Mouse (Mus musculus): ENCODE results near the gene Zdhhc6. TPM values are rescaled to one million over a fixed set of nuclear protein-coding genes. Genes with fewer than 3 reads are reported as not detected.

The Zdhhc6 gene
- polyA plus RNA-seq, 1 experiment = 27.0 TPM

DNA sequence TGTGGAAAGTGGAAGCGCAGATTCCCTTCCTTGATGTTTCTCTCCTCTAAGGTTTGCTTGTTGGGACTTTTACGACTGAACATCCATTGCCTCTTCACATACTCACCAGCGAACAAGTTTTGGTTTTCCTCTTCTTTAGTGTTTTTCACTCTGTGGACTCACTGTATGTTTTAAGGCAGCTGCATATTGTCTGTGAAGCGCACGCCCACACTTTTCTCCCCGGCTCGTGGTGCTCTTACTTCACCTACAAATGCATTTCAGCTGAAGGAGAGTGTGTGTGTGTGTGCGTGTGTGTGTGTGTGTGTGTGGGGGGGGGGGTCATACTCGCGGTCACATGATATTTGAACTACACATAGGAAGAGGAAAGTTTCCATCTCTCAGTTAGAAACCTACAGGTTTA lies 21.8 kb upstream of the Zdhhc6 start:
- no peak overlapping the region for H3K4me3 ChIP-seq (replicated peaks; ENCODE audit: insufficient read depth, low read depth, low read length)
- H3K4me1 ChIP-seq (ENCODE audit: control insufficient read depth, insufficient read depth, low read length) = no peaks in the 10 kb centered on the region
- no peak overlapping the region for H3K27ac ChIP-seq (ENCODE audit: insufficient read depth, low read length)
- WGBS = 92% methylated on average over 10 of the region's 10 CpGs
- TF ChIP-seq POLR2A (IDR thresholded peaks at IDR 0.05; ENCODE audit: borderline replicate concordance, insufficient read depth, low read length) = no peak
- TF ChIP-seq CTCF (IDR thresholded peaks at IDR 0.05; ENCODE audit: borderline replicate concordance, insufficient read depth, low read depth, low read length) = no peak
- DNase-seq = no peak
- no peaks in the 10 kb centered on the region for H3K27me3 ChIP-seq (ENCODE audit: control insufficient read depth, insufficient read depth, low read length)

DNA sequence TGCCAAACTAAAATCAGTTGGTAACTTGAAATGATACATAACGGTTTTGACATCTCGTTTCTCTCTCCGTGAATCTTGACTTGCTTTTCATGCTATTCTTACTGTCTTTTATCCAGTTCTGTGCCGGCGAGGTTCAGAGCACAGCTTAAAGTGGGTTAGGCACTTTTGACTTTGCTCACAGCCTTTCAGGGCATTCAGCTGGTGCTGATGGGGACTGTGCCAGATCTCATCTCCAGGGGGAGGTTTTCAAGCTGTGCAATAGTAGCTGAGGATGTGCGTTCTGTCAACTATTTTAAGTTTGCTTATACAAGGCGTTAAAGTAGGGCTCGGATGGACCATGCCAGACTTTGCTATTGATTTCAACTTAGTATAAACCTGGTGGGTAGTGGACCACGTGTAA lies 21.2 kb upstream of the Zdhhc6 start:
- TF ChIP-seq POLR2A (IDR thresholded peaks at IDR 0.05; ENCODE audit: borderline replicate concordance, insufficient read depth, low read length) = no peak
- no peak for TF ChIP-seq CTCF (IDR thresholded peaks at IDR 0.05; ENCODE audit: borderline replicate concordance, insufficient read depth, low read depth, low read length)
- WGBS = 64% methylated on average over 9 of the region's 9 CpGs
- DNase-seq = no peak

DNA sequence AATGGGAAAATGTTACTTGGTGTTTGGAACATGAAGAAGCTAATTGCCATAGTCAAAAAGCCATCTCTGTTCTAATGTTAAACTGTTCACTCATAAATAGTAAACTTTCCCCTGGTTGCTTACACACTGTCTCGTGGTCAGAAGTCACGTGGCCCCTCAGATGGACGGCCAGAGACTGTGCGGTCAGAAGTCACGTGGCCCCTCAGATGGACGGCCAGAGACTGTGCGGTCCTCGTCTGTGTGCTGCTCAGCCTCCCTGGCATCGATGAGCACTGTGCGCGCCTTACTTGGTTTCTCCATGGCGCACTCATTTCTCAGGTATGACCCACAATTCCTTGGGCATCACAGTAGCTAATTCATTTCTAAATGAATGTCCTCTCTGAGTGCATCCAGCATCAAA lies 20.6 kb upstream of the Zdhhc6 start:
- WGBS = 91% methylated on average over 12 of the region's 12 CpGs
- TF ChIP-seq POLR2A (IDR thresholded peaks at IDR 0.05; ENCODE audit: borderline replicate concordance, insufficient read depth, low read length) (no peak), CTCF (IDR thresholded peaks at IDR 0.05; ENCODE audit: borderline replicate concordance, insufficient read depth, low read depth, low read length) (no peak)
- no peak overlapping the region for H3K4me3 ChIP-seq (replicated peaks; ENCODE audit: insufficient read depth, low read depth, low read length)
- DNase-seq = no peak
- no peak overlapping the region for H3K27ac ChIP-seq (ENCODE audit: insufficient read depth, low read length)
- no peaks in the 10 kb centered on the region for H3K4me1 ChIP-seq (ENCODE audit: control insufficient read depth, insufficient read depth, low read length)
- no peaks in the 10 kb centered on the region for H3K27me3 ChIP-seq (ENCODE audit: control insufficient read depth, insufficient read depth, low read length)

More for the DNA sequence above, 21.2 kb upstream of the Zdhhc6 start:
- H3K4me3 ChIP-seq (replicated peaks; ENCODE audit: insufficient read depth, low read depth, low read length) = no peak overlapping the region
- H3K4me1 ChIP-seq (ENCODE audit: control insufficient read depth, insufficient read depth, low read length) = no peaks in the 10 kb centered on the region
- no peaks in the 10 kb centered on the region for H3K27me3 ChIP-seq (ENCODE audit: control insufficient read depth, insufficient read depth, low read length)
- no peak overlapping the region for H3K27ac ChIP-seq (ENCODE audit: insufficient read depth, low read length)

DNA sequence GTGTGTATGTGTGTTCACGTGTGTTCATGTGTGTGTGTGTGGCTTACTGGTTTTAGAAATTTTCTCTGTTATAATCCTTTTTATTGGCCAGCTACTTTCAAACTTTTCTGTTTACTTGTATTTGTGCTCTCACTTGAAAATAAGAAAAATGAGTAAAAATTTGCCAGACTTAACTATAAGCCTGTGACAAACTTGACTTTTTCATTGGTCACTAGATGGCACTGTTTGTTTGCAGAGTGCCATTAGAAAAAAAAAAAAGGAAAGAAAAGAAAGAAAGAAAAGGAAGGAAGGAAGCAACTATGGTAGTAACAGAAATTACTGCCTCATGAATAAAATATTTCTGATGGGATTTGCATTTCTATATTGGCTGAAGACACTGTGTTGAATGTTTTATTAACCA lies 20.0 kb upstream of the Zdhhc6 start:
- no peak overlapping the region for H3K27ac ChIP-seq (ENCODE audit: insufficient read depth, low read length)
- no peaks in the 10 kb centered on the region for H3K27me3 ChIP-seq (ENCODE audit: control insufficient read depth, insufficient read depth, low read length)
- H3K4me1 ChIP-seq (ENCODE audit: control insufficient read depth, insufficient read depth, low read length) = no peaks in the 10 kb centered on the region
- DNase-seq = no peak
- TF ChIP-seq CTCF (IDR thresholded peaks at IDR 0.05; ENCODE audit: borderline replicate concordance, insufficient read depth, low read depth, low read length) (no peak), POLR2A (IDR thresholded peaks at IDR 0.05; ENCODE audit: borderline replicate concordance, insufficient read depth, low read length) (no peak)
- WGBS = 95% methylated on average over 1 of the region's 1 CpGs
- H3K4me3 ChIP-seq (replicated peaks; ENCODE audit: insufficient read depth, low read depth, low read length) = no peak overlapping the region

DNA sequence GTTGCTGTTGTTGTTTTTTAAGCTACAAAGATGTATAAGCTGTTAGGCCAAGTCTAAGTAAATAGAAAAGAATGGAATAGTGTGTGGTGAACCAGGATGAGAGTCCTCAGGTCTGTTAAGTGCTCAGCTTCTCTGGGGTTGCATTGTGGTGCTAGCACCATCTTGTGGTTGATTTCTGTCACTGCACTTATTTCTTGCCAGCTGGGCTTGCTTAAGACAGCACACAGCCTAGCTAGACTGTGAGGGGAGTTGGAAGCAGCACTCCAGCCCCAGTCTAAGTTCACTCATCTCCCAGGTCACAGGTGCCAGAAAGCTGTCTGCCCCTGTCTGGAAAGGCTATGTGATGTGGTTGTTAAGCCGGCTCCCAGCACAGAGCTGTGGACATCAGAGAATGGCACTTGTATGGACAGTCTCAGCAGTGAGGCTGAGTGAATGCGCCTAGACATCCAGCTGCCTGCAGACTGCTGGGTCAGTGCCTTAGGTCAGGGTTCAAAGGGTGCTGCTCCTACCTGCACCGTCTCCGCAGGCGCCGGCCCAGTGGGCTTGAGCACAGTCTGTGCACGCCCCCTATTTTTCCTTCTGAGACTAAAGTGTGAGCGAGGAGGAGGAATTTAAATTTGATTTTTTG lies 16.9 kb upstream of the Zdhhc6 start:
- peaks cover 11% of the 10 kb centered on the region for H3K4me1 ChIP-seq (ENCODE audit: control insufficient read depth, insufficient read depth, low read length)
- H3K27ac ChIP-seq (ENCODE audit: insufficient read depth, low read length) = no peak overlapping the region
- H3K27me3 ChIP-seq (ENCODE audit: control insufficient read depth, insufficient read depth, low read length) = no peaks in the 10 kb centered on the region
- WGBS = 93% methylated on average over 8 of the region's 8 CpGs
- DNase-seq = peak; percentile 68 to 70
- peak; percentile 84 for TF ChIP-seq CTCF (IDR thresholded peaks at IDR 0.05; ENCODE audit: borderline replicate concordance, insufficient read depth, low read depth, low read length)
- TF ChIP-seq POLR2A (IDR thresholded peaks at IDR 0.05; ENCODE audit: borderline replicate concordance, insufficient read depth, low read length) = no peak
- no peak overlapping the region for H3K4me3 ChIP-seq (replicated peaks; ENCODE audit: insufficient read depth, low read depth, low read length)

DNA sequence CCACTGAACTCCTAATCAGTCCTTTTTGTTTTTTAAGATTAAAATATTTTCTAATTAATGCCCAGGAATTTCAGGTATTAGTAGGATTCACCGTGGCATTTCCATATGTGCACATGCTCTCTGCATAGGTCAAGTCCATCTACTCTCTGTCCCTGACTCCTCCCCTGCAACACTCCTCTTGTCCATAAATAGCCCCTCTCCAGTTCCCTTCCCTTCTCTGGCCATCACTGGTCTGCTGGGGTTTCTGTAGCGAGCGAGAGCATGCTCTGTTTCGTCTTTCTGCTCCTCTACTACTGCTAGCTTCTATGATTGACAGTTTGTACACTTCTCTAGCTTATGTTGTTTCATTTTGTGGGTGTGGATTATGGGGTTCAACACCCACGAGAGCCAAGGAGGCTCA lies 15.9 kb upstream of the Zdhhc6 start:
- WGBS = 92% methylated on average over 5 of the region's 5 CpGs
- no peak for TF ChIP-seq CTCF (IDR thresholded peaks at IDR 0.05; ENCODE audit: borderline replicate concordance, insufficient read depth, low read depth, low read length)
- no peak for TF ChIP-seq POLR2A (IDR thresholded peaks at IDR 0.05; ENCODE audit: borderline replicate concordance, insufficient read depth, low read length)
- no peaks in the 10 kb centered on the region for H3K27me3 ChIP-seq (ENCODE audit: control insufficient read depth, insufficient read depth, low read length)

DNA sequence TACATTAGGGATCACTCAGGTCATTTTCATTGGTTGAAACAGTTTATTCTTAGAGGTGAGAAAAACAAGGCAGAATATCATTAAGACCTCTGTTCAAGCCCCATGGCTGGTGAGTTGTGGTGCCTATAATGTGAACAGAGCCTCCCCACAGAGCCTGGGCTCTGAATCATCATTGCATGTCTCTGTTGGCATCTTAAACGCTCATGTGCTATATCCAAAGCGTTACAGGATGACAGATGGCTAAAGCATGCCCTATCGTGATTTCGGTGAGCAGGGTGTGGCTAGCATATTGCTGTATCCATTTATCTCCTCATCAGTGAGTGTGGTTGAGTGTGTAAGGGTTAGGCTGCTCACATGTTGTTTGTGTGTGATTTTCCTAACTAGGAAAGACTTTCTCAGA lies 11.7 kb upstream of the Zdhhc6 start:
- no peaks in the 10 kb centered on the region for H3K27me3 ChIP-seq (ENCODE audit: control insufficient read depth, insufficient read depth, low read length)
- no peak overlapping the region; the same call in 1 of the 2 replicates for H3K27ac ChIP-seq (ENCODE audit: insufficient read depth, low read length)
- peak in 1 of 2 experiments; percentile 75 for DNase-seq
- WGBS = 7% methylated on average over 4 of the region's 4 CpGs
- peaks cover 15% of the 10 kb centered on the region for H3K4me1 ChIP-seq (ENCODE audit: control insufficient read depth, insufficient read depth, low read length)
- no peak overlapping the region for H3K4me3 ChIP-seq (replicated peaks; ENCODE audit: insufficient read depth, low read depth, low read length)
- no peak for TF ChIP-seq POLR2A (IDR thresholded peaks at IDR 0.05; ENCODE audit: borderline replicate concordance, insufficient read depth, low read length)
- TF ChIP-seq CTCF (IDR thresholded peaks at IDR 0.05; ENCODE audit: borderline replicate concordance, insufficient read depth, low read depth, low read length) = no peak

More for the DNA sequence above, 15.9 kb upstream of the Zdhhc6 start:
- DNase-seq = no peak
- Histone ChIP-seq H3K27ac (ENCODE audit: insufficient read depth, low read length) (no peak overlapping the region), H3K4me1 (ENCODE audit: control insufficient read depth, insufficient read depth, low read length) (peaks cover 15% of the 10 kb centered on the region), H3K4me3 (replicated peaks; ENCODE audit: insufficient read depth, low read depth, low read length) (no peak overlapping the region)

DNA sequence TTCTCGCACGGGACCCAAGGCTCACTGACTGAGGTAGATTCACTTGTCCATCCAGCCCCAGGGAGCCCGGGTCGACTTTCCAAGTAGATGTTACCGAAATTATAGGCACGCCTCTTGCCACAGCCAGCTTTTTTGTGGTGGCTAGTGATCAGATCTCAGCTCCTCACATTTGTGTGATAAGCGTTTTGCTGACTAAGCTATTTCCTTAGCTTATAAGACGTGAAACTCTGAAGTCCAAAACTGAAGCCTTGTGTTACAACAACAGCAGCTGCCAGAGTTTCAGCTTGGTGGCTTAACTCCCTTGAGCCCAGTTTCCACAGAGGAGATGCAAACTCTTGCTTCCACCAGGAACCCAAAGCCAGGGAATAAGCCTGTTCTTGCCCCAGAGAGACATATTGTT lies 6.8 kb upstream of the Zdhhc6 start:
- TF ChIP-seq POLR2A (IDR thresholded peaks at IDR 0.05; ENCODE audit: borderline replicate concordance, insufficient read depth, low read length) (no peak), CTCF (IDR thresholded peaks at IDR 0.05; ENCODE audit: borderline replicate concordance, insufficient read depth, low read depth, low read length) (no peak)
- Histone ChIP-seq H3K27me3 (ENCODE audit: control insufficient read depth, insufficient read depth, low read length) (no peaks in the 10 kb centered on the region), H3K4me3 (replicated peaks; ENCODE audit: insufficient read depth, low read depth, low read length) (no peak overlapping the region), H3K27ac (ENCODE audit: insufficient read depth, low read length) (no peak overlapping the region), H3K4me1 (ENCODE audit: control insufficient read depth, insufficient read depth, low read length) (peaks cover 2% of the 10 kb centered on the region; the same call in 1 of the 2 replicates)
- no peak for DNase-seq
- 93% methylated on average over 8 of the region's 8 CpGs for WGBS
